Mouse (Mus musculus): ENCODE results near the gene Asns. TPM values are rescaled to one million over a fixed set of nuclear protein-coding genes. Genes with fewer than 3 reads are reported as not detected.

The Asns gene
- polyA plus RNA-seq, 1 experiment = not detected

GRCm38 (mm10) chr6:7692037-7692436 lies 1.0 kb downstream of the Asns start:
- no peaks in the 10 kb centered on the region; the same call in 1 of the 2 replicates for H3K4me1 ChIP-seq (ENCODE audit: control insufficient read depth, insufficient read depth, low read length)
- no peak overlapping the region for H3K4me3 ChIP-seq (ENCODE audit: insufficient read depth, low read depth, low read length)
- no peak for TF ChIP-seq POLR2A (IDR thresholded peaks at IDR 0.05; ENCODE audit: insufficient read depth, low read depth, low read length)
- no peak for TF ChIP-seq CTCF (IDR thresholded peaks at IDR 0.05; ENCODE audit: insufficient read depth, low read depth, low read length)
- H3K27ac ChIP-seq (ENCODE audit: insufficient read depth, low read depth, low read length) = no peak overlapping the region
- 50% methylated on average over 15 of the region's 15 CpGs for WGBS

- no peaks in the 10 kb centered on the region; the same call in 1 of the 2 replicates for H3K4me1 ChIP-seq (ENCODE audit: control insufficient read depth, insufficient read depth, low read length)
- H3K27ac ChIP-seq (ENCODE audit: insufficient read depth, low read depth, low read length) = no peak overlapping the region
- 94% methylated on average over 9 of the region's 9 CpGs for WGBS
- TF ChIP-seq CTCF (IDR thresholded peaks at IDR 0.05; ENCODE audit: insufficient read depth, low read depth, low read length) = no peak
- TF ChIP-seq POLR2A (IDR thresholded peaks at IDR 0.05; ENCODE audit: insufficient read depth, low read depth, low read length) = no peak
- no peak overlapping the region for H3K4me3 ChIP-seq (ENCODE audit: insufficient read depth, low read depth, low read length)
These were observed 2.6 kb downstream of the Asns start for GRCm38 (mm10) chr6:7690456-7690855.

GRCm38 (mm10) chr6:7689180-7689579 lies 3.9 kb downstream of the Asns start:
- no peak overlapping the region for H3K4me3 ChIP-seq (ENCODE audit: insufficient read depth, low read depth, low read length)
- H3K4me1 ChIP-seq (ENCODE audit: control insufficient read depth, insufficient read depth, low read length) = no peaks in the 10 kb centered on the region; the same call in 1 of the 2 replicates
- 98% methylated on average over 12 of the region's 12 CpGs for WGBS
- no peak for TF ChIP-seq CTCF (IDR thresholded peaks at IDR 0.05; ENCODE audit: insufficient read depth, low read depth, low read length)
- TF ChIP-seq POLR2A (IDR thresholded peaks at IDR 0.05; ENCODE audit: insufficient read depth, low read depth, low read length) = no peak
- H3K27ac ChIP-seq (ENCODE audit: insufficient read depth, low read depth, low read length) = no peak overlapping the region

- no peak overlapping the region for H3K4me3 ChIP-seq (ENCODE audit: insufficient read depth, low read depth, low read length)
- H3K4me1 ChIP-seq (ENCODE audit: control insufficient read depth, insufficient read depth, low read length) = no peaks in the 10 kb centered on the region; the same call in 1 of the 2 replicates
- no peak for TF ChIP-seq POLR2A (IDR thresholded peaks at IDR 0.05; ENCODE audit: insufficient read depth, low read depth, low read length)
- TF ChIP-seq CTCF (IDR thresholded peaks at IDR 0.05; ENCODE audit: insufficient read depth, low read depth, low read length) = no peak
- no peak overlapping the region for H3K27ac ChIP-seq (ENCODE audit: insufficient read depth, low read depth, low read length)
- WGBS = 93% methylated on average over 2 of the region's 2 CpGs
These were observed 7.0 kb downstream of the Asns start for GRCm38 (mm10) chr6:7686047-7686446.

GRCm38 (mm10) chr6:7676194-7676901 lies 16.7 kb downstream of the Asns start:
- 89% methylated on average over 8 of the region's 8 CpGs for WGBS
- TF ChIP-seq POLR2A (IDR thresholded peaks at IDR 0.05; ENCODE audit: insufficient read depth, low read depth, low read length) (no peak), CTCF (IDR thresholded peaks at IDR 0.05; ENCODE audit: insufficient read depth, low read depth, low read length) (no peak)
- H3K4me3 ChIP-seq (ENCODE audit: insufficient read depth, low read depth, low read length) = no peak overlapping the region

GRCm38 (mm10) chr6:7672438-7673253 lies 20.4 kb downstream of the Asns start:
- H3K4me3 ChIP-seq (ENCODE audit: insufficient read depth, low read depth, low read length) = no peak overlapping the region
- H3K27ac ChIP-seq (ENCODE audit: insufficient read depth, low read depth, low read length) = no peak overlapping the region
- 88% methylated on average over 10 of the region's 10 CpGs for WGBS
- no peak for TF ChIP-seq CTCF (IDR thresholded peaks at IDR 0.05; ENCODE audit: insufficient read depth, low read depth, low read length)
- no peak for TF ChIP-seq POLR2A (IDR thresholded peaks at IDR 0.05; ENCODE audit: insufficient read depth, low read depth, low read length)
- no peaks in the 10 kb centered on the region for H3K4me1 ChIP-seq (ENCODE audit: control insufficient read depth, insufficient read depth, low read length)

More at GRCm38 (mm10) chr6:7676194-7676901, 16.7 kb downstream of the Asns start:
- Histone ChIP-seq H3K4me1 (ENCODE audit: control insufficient read depth, insufficient read depth, low read length) (no peaks in the 10 kb centered on the region), H3K27ac (ENCODE audit: insufficient read depth, low read depth, low read length) (no peak overlapping the region)

- Histone ChIP-seq H3K4me1 (ENCODE audit: control insufficient read depth, insufficient read depth, low read length) (no peaks in the 10 kb centered on the region), H3K4me3 (ENCODE audit: insufficient read depth, low read depth, low read length) (no peak overlapping the region), H3K27ac (ENCODE audit: insufficient read depth, low read depth, low read length) (no peak overlapping the region)
- WGBS = 73% methylated on average over 3 of the region's 3 CpGs
- TF ChIP-seq CTCF (IDR thresholded peaks at IDR 0.05; ENCODE audit: insufficient read depth, low read depth, low read length) = no peak
- TF ChIP-seq POLR2A (IDR thresholded peaks at IDR 0.05; ENCODE audit: insufficient read depth, low read depth, low read length) = no peak
These were observed 21.6 kb downstream of the Asns start for GRCm38 (mm10) chr6:7671429-7671828.

GRCm38 (mm10) chr6:7670588-7670987 lies 22.5 kb downstream of the Asns start:
- WGBS = 40% methylated on average over 3 of the region's 3 CpGs
- Histone ChIP-seq H3K27ac (ENCODE audit: insufficient read depth, low read depth, low read length) (no peak overlapping the region), H3K4me1 (ENCODE audit: control insufficient read depth, insufficient read depth, low read length) (no peaks in the 10 kb centered on the region), H3K4me3 (ENCODE audit: insufficient read depth, low read depth, low read length) (no peak overlapping the region)
- TF ChIP-seq CTCF (IDR thresholded peaks at IDR 0.05; ENCODE audit: insufficient read depth, low read depth, low read length) (no peak), POLR2A (IDR thresholded peaks at IDR 0.05; ENCODE audit: insufficient read depth, low read depth, low read length) (no peak)

GRCm38 (mm10) chr6:7669721-7670120 lies 23.3 kb downstream of the Asns start:
- WGBS = 93% methylated on average over 5 of the region's 5 CpGs

More at GRCm38 (mm10) chr6:7669721-7670120, 23.3 kb downstream of the Asns start:
- no peak overlapping the region for H3K4me3 ChIP-seq (ENCODE audit: insufficient read depth, low read depth, low read length)
- no peaks in the 10 kb centered on the region for H3K4me1 ChIP-seq (ENCODE audit: control insufficient read depth, insufficient read depth, low read length)
- H3K27ac ChIP-seq (ENCODE audit: insufficient read depth, low read depth, low read length) = no peak overlapping the region
- TF ChIP-seq POLR2A (IDR thresholded peaks at IDR 0.05; ENCODE audit: insufficient read depth, low read depth, low read length) (no peak), CTCF (IDR thresholded peaks at IDR 0.05; ENCODE audit: insufficient read depth, low read depth, low read length) (no peak)
